Mouse (Mus musculus) lung, embryonic 15.5 days (tissue): ENCODE data around the gene 1500009C09Rik. TPM values are rescaled to one million over a fixed set of nuclear protein-coding genes. Genes with fewer than 3 reads are reported as not detected.

Experiments
- ATAC-seq: fragments of 200-750 bp; cut with Nextera tagmentation; 2 replicates; pipeline ENCODE4 v1.8.0; 2017; ENCODE audit warnings: moderate number of reproducible peaks, borderline replicate concordance; ENCODE audit not compliant: low FRiP score, low TSS enrichment; ENCODE audit errors: extremely low read depth
- H3K27ac ChIP-seq: fragments of 300-500 bp; sonication (generic); 2 replicates; pipeline ENCODE4 v1.5.1; 2015; ENCODE audit warnings: moderate library complexity, mild to moderate bottlenecking, inconsistent platforms
- H3K27me3 ChIP-seq: fragments of 300-500 bp; sonication (generic); 2 replicates; pipeline ENCODE4 v1.6.1; 2015; ENCODE audit warnings: inconsistent platforms
- H3K36me3 ChIP-seq: fragments of 300-500 bp; sonication (generic); 2 replicates; pipeline ENCODE4 v1.6.1; 2015; ENCODE audit warnings: inconsistent platforms
- H3K4me1 ChIP-seq: fragments of 300-500 bp; sonication (generic); 2 replicates; pipeline ENCODE4 v1.6.1; 2015; ENCODE audit warnings: inconsistent platforms
- H3K4me2 ChIP-seq: fragments of 300-500 bp; sonication (generic); 2 replicates; pipeline ENCODE4 v1.6.1; 2015; ENCODE audit warnings: inconsistent platforms, mild to moderate bottlenecking, moderate library complexity
- H3K4me3 ChIP-seq: fragments of 300-500 bp; sonication (generic); 2 replicates; pipeline ENCODE4 v1.5.1; 2015; ENCODE audit warnings: mild to moderate bottlenecking, inconsistent platforms
- H3K9ac ChIP-seq: fragments of 300-500 bp; sonication (generic); 2 replicates; pipeline ENCODE4 v1.6.1; 2015; ENCODE audit warnings: inconsistent platforms
- H3K9me3 ChIP-seq: fragments of 300-500 bp; sonication (generic); 2 replicates; pipeline ENCODE4 v1.6.1; 2016; ENCODE audit warnings: inconsistent platforms
- WGBS: fragments of 180-500 bp; shearing (Covaris S2); methylation state at CpG from one replicate; pipeline ENCODE4 v1.1.7; 2015; 5-methylcytosine and 5-hydroxymethylcytosine counted together
- polyA plus RNA-seq: library from polyadenylated mRNA; unstranded; fragments of >200 nt; fragmentation: Nextera tagmentation; extraction: Ambion mirVana; gene quantifications from 2 replicates; pipeline ENCODE4 v1.2.1, GENCODE M21; 2015

Gene 1500009C09Rik
- polyA plus RNA-seq, 1 experiment from 2014 or later = not detected

DNA sequence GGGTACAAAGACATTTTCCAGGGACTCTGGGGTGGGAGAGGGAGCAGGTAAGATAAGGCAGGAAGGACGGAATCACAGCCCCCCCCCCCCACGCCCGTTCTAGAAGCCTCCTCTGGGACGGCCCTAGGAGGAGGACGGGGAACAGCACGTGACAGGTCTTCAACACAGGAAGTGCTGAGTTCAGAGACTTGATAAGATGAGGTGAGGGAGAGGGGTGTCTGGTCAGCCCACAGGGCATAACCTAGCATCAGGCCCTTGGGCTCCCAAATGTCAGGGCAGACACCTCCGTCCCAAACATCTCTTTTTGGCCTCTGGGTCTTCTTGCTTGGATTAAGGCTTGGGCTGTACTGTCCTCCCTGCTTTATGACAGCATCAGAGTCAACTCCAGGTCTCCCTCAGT lies 28.9 kb upstream of the 1500009C09Rik start:
- H3K4me2 ChIP-seq = no peak overlapping the region; the same call in 1 of the 2 replicates
- no peak overlapping the region for H3K4me3 ChIP-seq
- H3K27me3 ChIP-seq = peaks cover 40% of the 10 kb centered on the region
- H3K4me1 ChIP-seq = peaks cover 10% of the 10 kb centered on the region
- 0 out of 2 replicates have a peak, but pooled peaks have one; percentile 12 for ATAC-seq
- 19% methylated on average over 7 of the region's 7 CpGs for WGBS
- H3K9me3 ChIP-seq = no peaks in the 10 kb centered on the region
- no peak overlapping the region for H3K9ac ChIP-seq
- H3K36me3 ChIP-seq = no peaks in the 10 kb centered on the region
- no peak overlapping the region for H3K27ac ChIP-seq

DNA sequence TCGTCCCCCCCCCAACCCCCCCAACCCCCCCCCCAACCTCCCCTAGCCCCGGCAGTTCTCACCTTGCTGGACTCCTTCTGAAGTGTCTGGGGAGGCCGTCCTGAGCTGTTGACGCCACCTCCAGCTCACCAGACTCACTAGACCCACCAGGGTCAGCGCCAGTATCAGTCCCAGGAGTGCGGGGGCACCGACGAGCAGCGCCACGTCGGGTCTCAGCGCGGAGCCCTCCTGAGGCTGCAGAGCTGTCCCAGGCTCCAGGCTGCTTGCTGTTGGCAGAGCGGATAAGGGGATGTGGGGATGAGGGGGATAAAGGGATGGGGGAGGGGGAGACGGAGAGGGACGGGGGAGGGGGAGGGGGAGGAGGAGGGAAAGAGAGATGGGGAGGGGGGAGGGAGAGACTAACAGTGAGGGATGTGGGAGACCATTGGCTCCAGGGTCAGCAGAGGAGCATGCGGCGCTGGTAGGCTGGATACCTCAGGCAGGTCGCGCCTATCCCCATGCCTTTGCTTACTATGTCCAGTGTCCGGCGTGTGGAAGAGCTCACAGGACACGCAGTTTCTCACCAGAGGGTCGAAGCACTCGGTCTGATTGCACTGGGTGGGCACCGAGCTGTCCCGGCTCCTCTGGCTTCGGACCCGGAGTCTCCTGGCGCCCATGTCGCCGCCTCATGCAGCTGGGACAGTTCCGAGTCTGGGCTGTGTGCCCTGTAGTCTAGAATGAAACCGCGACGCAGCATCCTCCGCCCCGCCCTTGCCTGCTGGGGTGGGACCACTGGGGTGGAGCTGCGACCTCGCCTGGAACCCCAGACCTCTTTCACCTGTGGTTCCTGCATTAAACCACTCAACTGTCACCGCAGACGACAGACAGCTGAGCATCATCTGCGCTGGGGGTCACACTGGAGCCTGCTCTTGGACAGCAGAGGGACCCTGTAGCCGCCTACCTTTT lies 28.3 kb upstream of the 1500009C09Rik start, which contains the start of gene Tnfrsf13c:
Gene Tnfrsf13c (minus strand): TSS at position 713 of the 945 bp plus-strand sequence.
- H3K27ac ChIP-seq = no peak within 1 kb of the TSS
- no peak within 1 kb of the TSS; the same call in 1 of the 2 replicates for H3K9ac ChIP-seq
- ATAC-seq = peak; percentile 51; the same call in 1 of the 2 replicates
- peak within 1 kb of the TSS; percentile 31 for H3K4me3 ChIP-seq
- H3K27me3 ChIP-seq = peaks cover 36% of the 10 kb centered on the region
- peak within 1 kb of the TSS; percentile 58 for H3K4me2 ChIP-seq
- H3K4me1 ChIP-seq = peaks cover 10% of the 10 kb centered on the region
- no peaks in the 10 kb centered on the region for H3K9me3 ChIP-seq
- no peaks in the 10 kb centered on the region for H3K36me3 ChIP-seq
- under 1% methylated on average over 44 of the region's 44 CpGs for WGBS

DNA sequence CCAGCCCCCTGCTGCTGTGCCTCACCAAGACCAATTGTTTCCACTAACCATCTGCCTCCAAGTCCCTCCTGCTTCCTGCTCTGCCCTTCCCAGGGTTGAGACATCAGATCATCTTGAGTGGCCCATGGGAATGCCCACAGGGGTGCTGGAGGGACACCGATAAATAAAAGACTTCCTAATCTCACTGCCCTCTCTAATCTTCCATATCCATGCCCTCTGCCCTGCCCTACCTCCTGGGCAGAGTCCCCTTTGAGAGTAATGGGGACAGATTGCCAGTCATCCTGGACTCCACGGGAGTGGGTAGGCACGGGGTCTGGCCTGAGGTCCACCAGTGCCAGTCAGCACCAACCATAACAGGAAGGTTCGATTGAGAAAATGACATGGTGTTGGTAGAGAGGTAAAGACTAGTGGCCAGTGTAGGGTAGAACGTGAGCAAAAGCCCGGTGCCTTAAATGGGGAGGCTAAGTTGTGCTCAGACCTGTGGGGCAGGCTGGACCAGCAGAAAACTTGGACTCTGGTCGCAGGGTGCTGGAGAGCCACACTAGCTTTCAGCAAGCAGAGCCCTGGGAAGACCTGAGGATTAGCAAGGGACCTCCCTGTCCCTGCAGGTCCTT lies 27.5 kb upstream of the 1500009C09Rik start:
- Histone ChIP-seq H3K4me3 (no peak overlapping the region; the same call in 1 of the 2 replicates), H3K27me3 (peaks cover 30% of the 10 kb centered on the region), H3K9me3 (no peaks in the 10 kb centered on the region), H3K36me3 (no peaks in the 10 kb centered on the region), H3K4me2 (peak overlapping the region; percentile 58), H3K4me1 (peaks cover 14% of the 10 kb centered on the region), H3K9ac (no peak overlapping the region), H3K27ac (no peak overlapping the region)
- 35% methylated on average over 7 of the region's 7 CpGs for WGBS
- peak; percentile 35; the same call in 1 of the 2 replicates for ATAC-seq

DNA sequence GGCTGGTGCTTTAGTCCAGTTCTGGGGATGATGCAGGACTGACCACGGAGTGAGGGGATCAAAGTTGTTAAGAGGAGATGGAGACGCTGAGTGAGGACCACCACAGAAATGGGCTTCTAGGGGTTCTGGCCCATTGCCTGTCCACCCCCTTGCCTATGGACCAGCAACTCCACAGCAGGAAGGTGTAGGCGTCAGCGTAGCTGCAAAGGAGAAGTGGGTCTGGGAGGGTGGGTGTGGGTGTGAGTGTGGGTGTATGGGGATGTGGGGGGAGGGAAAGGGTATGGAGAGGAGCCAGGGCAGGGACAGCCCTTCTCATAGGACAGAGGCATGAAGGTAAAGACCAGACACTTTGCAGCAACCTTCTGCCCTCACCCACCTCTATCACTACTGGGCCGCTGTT lies 26.4 kb upstream of the 1500009C09Rik start:
- 78% methylated on average over 5 of the region's 5 CpGs for WGBS
- H3K27me3 ChIP-seq = peaks cover 30% of the 10 kb centered on the region

DNA sequence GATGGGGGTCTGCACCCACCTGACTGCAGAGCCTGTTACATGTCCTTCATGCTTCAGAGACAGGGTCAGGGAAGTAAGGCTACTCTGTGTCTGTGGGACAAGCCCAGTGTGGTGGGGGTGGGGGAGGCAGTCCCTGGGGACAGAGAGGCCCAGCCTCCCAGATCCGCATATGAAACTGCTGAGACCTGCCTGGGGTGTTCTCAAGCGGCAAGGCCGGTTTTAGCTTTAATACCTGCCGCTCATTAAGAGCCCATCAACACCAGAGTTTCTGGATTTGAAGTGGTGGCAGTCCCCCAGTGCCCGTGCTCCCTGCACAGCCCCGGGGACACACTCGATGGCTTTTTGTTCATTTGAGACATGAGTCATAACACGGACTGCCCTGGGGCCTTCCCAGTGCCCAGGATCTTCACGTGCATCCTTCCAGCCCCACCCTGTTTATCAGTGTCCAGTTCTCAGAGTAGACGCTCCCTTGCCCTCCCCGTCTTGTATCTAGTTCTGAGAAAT lies 22.6 kb upstream of the 1500009C09Rik start:
- Histone ChIP-seq H3K4me2 (no peak overlapping the region), H3K27ac (no peak overlapping the region), H3K9ac (no peak overlapping the region), H3K9me3 (no peaks in the 10 kb centered on the region), H3K27me3 (peaks cover 12% of the 10 kb centered on the region), H3K36me3 (no peaks in the 10 kb centered on the region), H3K4me3 (no peak overlapping the region), H3K4me1 (peaks cover 5% of the 10 kb centered on the region)
- no peak for ATAC-seq
- WGBS = 33% methylated on average over 11 of the region's 11 CpGs

More for the DNA sequence above, 26.4 kb upstream of the 1500009C09Rik start:
- H3K9me3 ChIP-seq = no peaks in the 10 kb centered on the region
- H3K36me3 ChIP-seq = no peaks in the 10 kb centered on the region
- H3K4me3 ChIP-seq = no peak overlapping the region
- peaks cover 15% of the 10 kb centered on the region for H3K4me1 ChIP-seq
- no peak overlapping the region for H3K9ac ChIP-seq
- H3K4me2 ChIP-seq = no peak overlapping the region
- ATAC-seq = no peak
- no peak overlapping the region for H3K27ac ChIP-seq

DNA sequence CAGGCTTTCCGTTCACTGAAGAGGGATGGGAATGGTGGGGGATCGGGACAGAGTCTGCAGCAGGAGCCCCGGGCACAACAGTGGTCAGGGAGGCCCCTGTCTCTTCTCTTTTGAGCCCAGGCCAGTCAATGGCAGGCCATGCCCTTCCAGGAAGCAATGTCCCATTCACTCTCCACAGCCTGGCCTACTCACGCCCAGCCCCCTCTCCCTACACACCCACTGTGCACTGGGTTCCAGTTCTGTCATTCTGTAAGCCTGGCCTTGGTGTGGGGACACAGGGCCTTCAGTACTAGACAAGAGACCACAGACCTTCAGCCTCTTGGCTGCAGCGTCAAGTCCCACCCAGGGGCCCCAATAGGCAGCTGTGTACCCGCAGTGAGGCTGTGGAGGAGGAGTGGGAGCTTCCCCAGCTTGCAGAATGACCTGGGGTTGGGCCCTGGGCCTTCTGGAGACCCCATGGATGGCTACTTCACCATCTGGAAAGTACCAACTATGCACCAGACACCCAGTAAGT lies 22.0 kb upstream of the 1500009C09Rik start:
- H3K9ac ChIP-seq = no peak overlapping the region

DNA sequence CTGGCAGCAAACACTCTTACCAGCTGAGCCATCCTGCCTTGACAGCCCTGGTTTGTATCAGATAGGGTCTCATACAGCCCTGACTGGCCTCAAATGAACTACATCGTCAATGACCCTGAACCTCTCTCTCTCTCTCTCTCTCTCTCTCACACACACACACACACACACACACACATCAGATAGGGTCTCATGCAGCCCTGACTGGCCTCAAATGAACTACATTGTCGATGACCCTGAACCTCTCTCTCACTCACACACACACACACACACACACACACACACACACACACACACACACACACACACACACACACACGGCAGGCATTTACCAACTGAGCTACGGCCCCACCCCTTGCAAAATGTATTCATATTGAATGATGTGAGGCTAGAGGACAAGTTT lies 21.1 kb upstream of the 1500009C09Rik start:
- Histone ChIP-seq H3K9ac (no peak overlapping the region), H3K27me3 (no peaks in the 10 kb centered on the region), H3K4me2 (no peak overlapping the region), H3K36me3 (no peaks in the 10 kb centered on the region), H3K27ac (no peak overlapping the region), H3K9me3 (no peaks in the 10 kb centered on the region), H3K4me1 (peaks cover 4% of the 10 kb centered on the region), H3K4me3 (no peak overlapping the region)
- WGBS = 74% methylated on average over 4 of the region's 4 CpGs
- ATAC-seq = peak; percentile 65; the same call in 1 of the 2 replicates

More for the DNA sequence above, 22.0 kb upstream of the 1500009C09Rik start:
- peaks cover 6% of the 10 kb centered on the region for H3K27me3 ChIP-seq
- no peak overlapping the region for H3K27ac ChIP-seq
- ATAC-seq = no peak
- H3K9me3 ChIP-seq = no peaks in the 10 kb centered on the region
- WGBS = 55% methylated on average over 6 of the region's 6 CpGs
- H3K4me1 ChIP-seq = peaks cover 4% of the 10 kb centered on the region; the same call in 1 of the 2 replicates
- no peak overlapping the region for H3K4me2 ChIP-seq
- H3K36me3 ChIP-seq = no peaks in the 10 kb centered on the region
- no peak overlapping the region for H3K4me3 ChIP-seq

DNA sequence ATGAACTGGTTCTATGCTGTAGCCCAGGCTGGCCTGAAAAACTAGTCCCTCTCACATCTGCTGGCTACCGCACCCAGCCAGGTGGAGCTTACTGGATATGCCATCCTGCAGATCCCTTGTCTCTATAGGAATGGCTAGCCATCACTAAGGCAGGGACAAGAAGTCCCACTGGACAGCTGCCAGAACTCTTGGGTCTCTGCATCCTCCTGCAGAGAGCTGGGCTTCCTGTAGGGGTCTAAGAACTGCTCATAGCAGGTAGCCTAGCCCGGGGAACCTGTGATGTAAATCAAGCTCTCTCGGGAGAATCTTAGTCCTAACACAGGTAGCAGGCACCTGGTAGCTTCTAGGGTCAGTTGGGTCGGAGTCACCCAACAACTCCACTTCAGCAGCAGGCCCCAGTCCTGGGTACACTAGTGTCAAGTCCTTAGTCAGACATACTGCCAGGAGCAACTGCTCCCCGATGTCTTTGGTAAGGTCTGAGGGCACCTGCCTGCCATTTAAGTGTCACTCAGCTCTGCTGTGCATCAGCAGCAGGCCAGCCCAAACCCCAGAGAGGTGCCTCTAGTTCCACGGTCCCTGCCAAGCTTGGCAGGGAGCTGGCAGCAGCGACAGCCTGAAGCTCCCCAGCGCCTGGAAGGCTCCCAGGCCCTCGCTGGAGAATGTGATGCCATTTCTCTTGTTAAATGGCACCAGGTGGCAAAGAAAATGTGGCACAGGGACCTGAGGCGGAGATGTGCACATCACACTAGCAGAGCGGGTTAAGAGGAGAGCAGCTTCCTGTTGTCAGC lies 20.4 kb upstream of the 1500009C09Rik start:
- peaks cover 4% of the 10 kb centered on the region for H3K4me1 ChIP-seq
- 63% methylated on average over 11 of the region's 11 CpGs for WGBS
- no peaks in the 10 kb centered on the region for H3K9me3 ChIP-seq
- H3K27me3 ChIP-seq = no peaks in the 10 kb centered on the region
- H3K9ac ChIP-seq = no peak overlapping the region
- no peak overlapping the region for H3K4me2 ChIP-seq
- H3K27ac ChIP-seq = no peak overlapping the region
- H3K36me3 ChIP-seq = no peaks in the 10 kb centered on the region
- H3K4me3 ChIP-seq = no peak overlapping the region
- ATAC-seq = no peak

DNA sequence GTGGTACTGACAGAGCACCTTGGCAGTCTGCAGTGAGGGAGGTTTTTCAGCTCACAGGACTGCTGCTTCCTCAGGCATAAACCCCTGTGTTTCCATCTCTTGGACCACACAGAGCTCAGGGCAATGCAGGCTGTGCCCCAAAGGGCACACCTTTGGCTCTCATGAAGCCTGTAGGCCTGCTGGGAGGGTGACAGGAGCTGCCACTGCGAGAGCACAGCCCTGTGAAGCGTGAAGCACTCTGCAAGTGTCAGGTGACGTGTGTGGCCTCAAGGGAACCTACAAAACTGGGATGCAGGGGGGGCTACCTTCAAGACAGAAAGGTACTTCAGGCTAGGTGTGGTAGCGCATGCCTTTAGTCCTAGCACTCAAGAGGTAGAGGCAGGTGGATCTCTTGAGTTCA lies 19.5 kb upstream of the 1500009C09Rik start:
- Histone ChIP-seq H3K27me3 (no peaks in the 10 kb centered on the region), H3K4me1 (peaks cover 4% of the 10 kb centered on the region)
- 60% methylated on average over 4 of the region's 4 CpGs for WGBS

DNA sequence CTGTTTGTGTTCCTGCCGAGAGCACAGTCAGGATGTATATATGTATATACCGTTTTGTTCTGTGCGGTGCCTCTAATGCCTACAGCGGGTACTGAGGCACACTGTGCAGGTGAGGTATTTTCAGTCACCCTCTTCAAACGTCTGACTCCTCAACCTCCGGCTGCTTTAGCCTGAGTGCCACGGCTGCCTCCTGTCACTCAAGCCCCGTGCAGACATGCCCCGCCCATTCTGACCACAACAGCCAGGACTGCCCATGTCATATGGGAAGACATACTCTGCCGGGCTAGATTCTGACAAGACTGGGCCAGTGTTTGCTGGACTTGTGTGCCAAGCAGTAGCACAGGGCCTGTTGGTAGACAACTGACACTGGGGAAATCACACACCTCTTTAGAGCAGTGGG lies 16.5 kb upstream of the 1500009C09Rik start:
- 53% methylated on average over 10 of the region's 10 CpGs for WGBS
- Histone ChIP-seq H3K27me3 (no peaks in the 10 kb centered on the region), H3K4me1 (no peaks in the 10 kb centered on the region; the same call in 1 of the 2 replicates), H3K4me3 (no peak overlapping the region), H3K27ac (no peak overlapping the region), H3K9ac (no peak overlapping the region), H3K4me2 (no peak overlapping the region), H3K36me3 (peaks cover 4% of the 10 kb centered on the region; the same call in 1 of the 2 replicates), H3K9me3 (no peaks in the 10 kb centered on the region)
- ATAC-seq = no peak

More for the DNA sequence above, 19.5 kb upstream of the 1500009C09Rik start:
- no peaks in the 10 kb centered on the region for H3K9me3 ChIP-seq
- no peak for ATAC-seq
- H3K27ac ChIP-seq = no peak overlapping the region
- no peak overlapping the region for H3K9ac ChIP-seq
- H3K36me3 ChIP-seq = no peaks in the 10 kb centered on the region
- H3K4me3 ChIP-seq = no peak overlapping the region
- H3K4me2 ChIP-seq = no peak overlapping the region

DNA sequence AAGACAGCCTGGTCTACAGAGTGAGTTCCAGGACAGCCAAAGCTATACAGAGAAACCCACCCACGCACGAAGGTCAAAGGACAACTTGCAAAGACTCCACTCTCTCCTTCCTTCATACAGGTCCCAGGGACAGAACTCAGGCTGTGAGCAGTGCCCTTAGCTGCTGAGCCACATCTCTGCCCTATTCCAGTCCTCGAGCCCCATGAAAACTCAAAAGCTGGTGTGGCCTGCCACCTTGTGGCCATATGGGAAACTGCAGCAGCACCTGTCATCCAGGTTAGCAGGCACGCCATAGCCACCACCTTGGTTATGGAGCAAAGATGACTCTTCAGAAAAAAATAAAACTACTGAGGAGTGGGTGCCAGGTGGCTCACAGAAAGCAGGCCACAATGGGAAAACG lies 15.6 kb upstream of the 1500009C09Rik start:
- WGBS = 22% methylated on average over 5 of the region's 5 CpGs
- H3K4me3 ChIP-seq = no peak overlapping the region
- H3K4me1 ChIP-seq = no peaks in the 10 kb centered on the region; the same call in 1 of the 2 replicates
- no peaks in the 10 kb centered on the region for H3K9me3 ChIP-seq
- ATAC-seq = peak; percentile 44; the same call in 1 of the 2 replicates
- no peaks in the 10 kb centered on the region for H3K27me3 ChIP-seq
- H3K9ac ChIP-seq = no peak overlapping the region
- H3K4me2 ChIP-seq = no peak overlapping the region
- peaks cover 4% of the 10 kb centered on the region; the same call in 1 of the 2 replicates for H3K36me3 ChIP-seq
- H3K27ac ChIP-seq = no peak overlapping the region
